Mouse (Mus musculus) neural tube, embryonic 12.5 days (tissue): Measurements from ENCODE around the gene Cdadc1. TPM values are rescaled to one million over a fixed set of nuclear protein-coding genes. Genes with fewer than 3 reads are reported as not detected.

Source experiments
- ATAC-seq: fragments of 200-750 bp; cut with Nextera tagmentation; 2 replicates; pipeline ENCODE4 v1.8.0; 2017; ENCODE audit warnings: low read depth, mild to moderate bottlenecking, moderate TSS enrichment, moderate library complexity; ENCODE audit not compliant: low FRiP score
- H3K27ac ChIP-seq: fragments of 300-500 bp; sonication (generic); 2 replicates; pipeline ENCODE4 v1.5.1; 2016
- H3K27me3 ChIP-seq: fragments of 300-500 bp; sonication (generic); replicated peaks from 2 replicates; pipeline ENCODE4 v1.6.1; 2016; ENCODE audit warnings: mild to moderate bottlenecking
- H3K36me3 ChIP-seq: fragments of 300-500 bp; sonication (generic); 2 replicates; pipeline ENCODE4 v1.6.1; 2016; ENCODE audit warnings: mild to moderate bottlenecking
- H3K4me1 ChIP-seq: fragments of 300-500 bp; sonication (generic); 2 replicates; pipeline ENCODE4 v1.6.1; 2016
- H3K4me2 ChIP-seq: fragments of 300-500 bp; sonication (generic); replicated peaks from 2 replicates; pipeline ENCODE4 v1.6.1; 2016; ENCODE audit warnings: mild to moderate bottlenecking
- H3K4me3 ChIP-seq: fragments of 300-500 bp; sonication (generic); 2 replicates; pipeline ENCODE4 v1.5.1; 2016
- H3K9ac ChIP-seq: fragments of 300-500 bp; sonication (generic); 2 replicates; pipeline ENCODE4 v1.6.1; 2016; ENCODE audit warnings: mild to moderate bottlenecking
- H3K9me3 ChIP-seq: fragments of 300-500 bp; sonication (generic); 2 replicates; pipeline ENCODE4 v1.6.1; 2016; ENCODE audit warnings: mild to moderate bottlenecking
- WGBS: fragments of 180-500 bp; shearing (Covaris S2); methylation state at CpG from one replicate; pipeline ENCODE4 v1.1.7; 2016; 5-methylcytosine and 5-hydroxymethylcytosine counted together
- polyA plus RNA-seq: library from polyadenylated mRNA; unstranded; fragments of >200 nt; fragmentation: Nextera tagmentation; extraction: Ambion mirVana; gene quantifications from 2 replicates; pipeline ENCODE4 v1.2.1, GENCODE M21; 2016

Cdadc1 gene
- polyA plus RNA-seq, 1 experiment from 2014 or later: 34.9 TPM

- no peak overlapping the region for H3K4me3 ChIP-seq
- H3K4me2 ChIP-seq: no peak overlapping the region
- H3K27me3 ChIP-seq: no peaks in the 10 kb centered on the region
- H3K9me3 ChIP-seq: no peaks in the 10 kb centered on the region
- no peak overlapping the region for H3K27ac ChIP-seq
- no peak for ATAC-seq
- no peaks in the 10 kb centered on the region for H3K36me3 ChIP-seq
- H3K9ac ChIP-seq: no peak overlapping the region
- no peaks in the 10 kb centered on the region for H3K4me1 ChIP-seq
Measured at GRCm38 (mm10) chr14:59533908-59534307, 63.9 kb downstream of the Cdadc1 start.

GRCm38 (mm10) chr14:59532986-59533385, 64.8 kb downstream of the Cdadc1 start:
- WGBS: 96% methylated on average over 1 of the region's 1 CpGs
- Histone ChIP-seq H3K4me3 (no peak overlapping the region), H3K9me3 (no peaks in the 10 kb centered on the region), H3K36me3 (no peaks in the 10 kb centered on the region), H3K27me3 (no peaks in the 10 kb centered on the region), H3K9ac (no peak overlapping the region), H3K4me2 (no peak overlapping the region), H3K4me1 (no peaks in the 10 kb centered on the region), H3K27ac (no peak overlapping the region)
- ATAC-seq: no peak

- Histone ChIP-seq H3K27ac (no peak overlapping the region), H3K36me3 (no peaks in the 10 kb centered on the region), H3K27me3 (no peaks in the 10 kb centered on the region), H3K4me3 (no peak overlapping the region), H3K9me3 (no peaks in the 10 kb centered on the region), H3K4me2 (no peak overlapping the region), H3K9ac (no peak overlapping the region), H3K4me1 (no peaks in the 10 kb centered on the region)
- ATAC-seq: no peak
- WGBS: 87% methylated on average over 1 of the region's 1 CpGs
Measured at GRCm38 (mm10) chr14:59530801-59531200, 67.0 kb downstream of the Cdadc1 start.

- Histone ChIP-seq H3K27ac (no peak overlapping the region), H3K36me3 (no peaks in the 10 kb centered on the region), H3K27me3 (no peaks in the 10 kb centered on the region), H3K4me2 (no peak overlapping the region), H3K4me1 (no peaks in the 10 kb centered on the region), H3K9me3 (no peaks in the 10 kb centered on the region), H3K9ac (no peak overlapping the region), H3K4me3 (no peak overlapping the region)
- WGBS: 90% methylated on average over 5 of the region's 5 CpGs
- no peak for ATAC-seq
Measured at GRCm38 (mm10) chr14:59525843-59526242, 71.9 kb downstream of the Cdadc1 start.

GRCm38 (mm10) chr14:59513922-59514444, 83.8 kb downstream of the Cdadc1 start:
- H3K4me2 ChIP-seq: no peak overlapping the region
- ATAC-seq: no peak
- no peaks in the 10 kb centered on the region for H3K9me3 ChIP-seq
- H3K4me3 ChIP-seq: no peak overlapping the region
- no peaks in the 10 kb centered on the region for H3K36me3 ChIP-seq
- WGBS: 85% methylated on average over 6 of the region's 6 CpGs
- no peak overlapping the region for H3K27ac ChIP-seq
- no peaks in the 10 kb centered on the region for H3K27me3 ChIP-seq
- H3K4me1 ChIP-seq: no peaks in the 10 kb centered on the region
- no peak overlapping the region for H3K9ac ChIP-seq

Other genes with a start within 250 kb of the Cdadc1 start
- gene Phf11d, start 232.5 kb downstream of the Cdadc1 start, polyA plus RNA-seq: 0.31 and 0.55 TPM in 2 replicates
- gene Phf11c, start 202.6 kb downstream of the Cdadc1 start, polyA plus RNA-seq: 0.44 and 0.63 TPM in 2 replicates
- 10.1 and 12.1 TPM in 2 replicates for gene Setdb2, start 157.1 kb downstream of the Cdadc1 start, polyA plus RNA-seq
- gene Cab39l, start 157.0 kb downstream of the Cdadc1 start, polyA plus RNA-seq: 26.9 and 30.6 TPM in 2 replicates
- gene Shisa2, start 27.3 kb upstream of the Cdadc1 start, polyA plus RNA-seq: 20.0 and 21.6 TPM in 2 replicates